Comparison of ENCODE assay signal across 8 mouse cellular contexts in the genomic region with DNA sequence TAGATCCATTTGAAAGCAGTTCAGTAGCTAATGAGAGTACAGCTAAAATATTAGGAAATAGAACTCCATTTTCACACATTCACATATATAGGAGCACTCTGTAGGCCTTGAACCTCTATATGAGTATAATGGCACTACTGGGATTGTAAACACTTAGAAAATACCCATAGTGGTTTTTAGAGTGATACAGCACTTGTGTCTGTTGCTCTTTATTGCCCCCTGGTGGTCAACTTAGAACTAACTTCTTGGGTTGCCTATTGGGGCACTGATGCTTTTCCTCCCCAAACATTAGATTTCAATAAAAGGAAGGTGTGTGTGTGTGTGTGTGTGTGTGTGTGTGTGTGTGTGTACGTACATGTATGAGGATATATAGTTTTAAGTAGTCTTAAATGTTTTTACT.
DNase-seq lines count a peak whose midpoint lies in the region; ATAC-seq and TF ChIP-seq lines count a peak whose summit lies in the region.

No protein-coding gene starts in this region.

- TF ChIP-seq POLR2A in CH12.LX (IDR thresholded peaks at IDR 0.05; ENCODE audit: low read depth, low read length): no peak

- H3K4me2 ChIP-seq in forebrain, embryonic 12.5 days: no peak overlapping the region
- no peak overlapping the region for H3K4me2 ChIP-seq in CH12.LX (ENCODE audit: insufficient read depth, low read depth, poor library complexity, severe bottlenecking)
- no peak overlapping the region for H3K4me2 ChIP-seq in forebrain, embryonic 14.5 days (ENCODE audit: low read length)
- H3K4me2 ChIP-seq in kidney, embryonic 14.5 days (replicated peaks; ENCODE audit: low read depth, low read length): no peak overlapping the region
- no peak overlapping the region for H3K4me2 ChIP-seq in liver, postnatal 0 days (ENCODE audit: low read depth, low read length)

- no peaks in the 10 kb centered on the region for H3K36me3 ChIP-seq in forebrain, embryonic 10.5 days (replicated peaks)
- no peaks in the 10 kb centered on the region for H3K36me3 ChIP-seq in forebrain, embryonic 12.5 days (replicated peaks)
- H3K36me3 ChIP-seq in CH12.LX (replicated peaks in 1 of 2; ENCODE audit: control insufficient read depth in 1 of 2, insufficient read depth in 1 of 2, low read length in 1 of 2): no peaks in the 10 kb centered on the region
- no peaks in the 10 kb centered on the region for H3K36me3 ChIP-seq in forebrain, embryonic 14.5 days (ENCODE audit: control insufficient read depth, insufficient read depth, low read length)
- no peaks in the 10 kb centered on the region for H3K36me3 ChIP-seq in kidney, embryonic 14.5 days (ENCODE audit: control insufficient read depth, insufficient read depth, low read length)
- no peaks in the 10 kb centered on the region for H3K36me3 ChIP-seq in liver, postnatal 0 days (replicated peaks; ENCODE audit: insufficient read depth, low read length)

- no peaks in the 10 kb centered on the region for H3K9me3 ChIP-seq in forebrain, embryonic 10.5 days
- no peaks in the 10 kb centered on the region for H3K9me3 ChIP-seq in forebrain, embryonic 12.5 days
- no peaks in the 10 kb centered on the region for H3K9me3 ChIP-seq in CH12.LX (replicated peaks; ENCODE audit: low read length)
- no peaks in the 10 kb centered on the region for H3K9me3 ChIP-seq in forebrain, embryonic 14.5 days (replicated peaks; ENCODE audit: control insufficient read depth, low read length)
- no peaks in the 10 kb centered on the region for H3K9me3 ChIP-seq in kidney, embryonic 14.5 days (ENCODE audit: control insufficient read depth, low read length)
- no peaks in the 10 kb centered on the region for H3K9me3 ChIP-seq in liver, postnatal 0 days (ENCODE audit: low read length)

- H3K27ac ChIP-seq in forebrain, embryonic 10.5 days: no peak overlapping the region
- no peak overlapping the region for H3K27ac ChIP-seq in forebrain, embryonic 12.5 days
- H3K27ac ChIP-seq in CH12.LX (ENCODE audit: insufficient read depth, low read depth): no peak overlapping the region
- no peak overlapping the region for H3K27ac ChIP-seq in forebrain, embryonic 14.5 days (ENCODE audit: low read depth, low read length)
- no peak overlapping the region for H3K27ac ChIP-seq in kidney, embryonic 14.5 days (ENCODE audit: low read depth, low read length)
- no peak overlapping the region for H3K27ac ChIP-seq in liver, postnatal 0 days (ENCODE audit: low read depth)

- no peaks in the 10 kb centered on the region for H3K4me1 ChIP-seq in forebrain, embryonic 10.5 days
- no peaks in the 10 kb centered on the region for H3K4me1 ChIP-seq in forebrain, embryonic 12.5 days
- peaks cover 0 to 15% of the 10 kb centered on the region in 2 experiments; a peak in 2 of 4 replicates for H3K4me1 ChIP-seq in CH12.LX (ENCODE audit: control insufficient read depth in 1 of 2, insufficient read depth in 2 of 2)
- H3K4me1 ChIP-seq in forebrain, embryonic 14.5 days (ENCODE audit: control insufficient read depth, insufficient read depth, low read length): no peaks in the 10 kb centered on the region
- no peaks in the 10 kb centered on the region for H3K4me1 ChIP-seq in kidney, embryonic 14.5 days (ENCODE audit: control insufficient read depth, insufficient read depth, low read length)
- no peaks in the 10 kb centered on the region for H3K4me1 ChIP-seq in liver, postnatal 0 days (ENCODE audit: insufficient read depth)

- peak; percentile 49 to 80 for TF ChIP-seq CTCF in CH12.LX (conservative IDR thresholded peaks at IDR 0.05 in 1 of 2, IDR thresholded peaks at IDR 0.05 in 1 of 2; ENCODE audit: low read depth in 2 of 2, low read length in 2 of 2)
- TF ChIP-seq CTCF in liver, postnatal 0 days (IDR thresholded peaks at IDR 0.05; ENCODE audit: low read depth): peak; percentile 85

- TF ChIP-seq RAD21 in CH12.LX (IDR thresholded peaks at IDR 0.05; ENCODE audit: low read depth, low read length): peak; percentile 82

- no peak; the same call in 1 of the 2 replicates for ATAC-seq in forebrain, embryonic 12.5 days (ENCODE audit: low FRiP score)
- peak; percentile 68 for ATAC-seq in forebrain, embryonic 14.5 days
- ATAC-seq in kidney, embryonic 14.5 days (ENCODE audit: low FRiP score, low TSS enrichment): 0 out of 2 replicates have a peak, but pooled peaks have one; percentile 39
- no peak for ATAC-seq in liver, postnatal 0 days

- no peak overlapping the region for H3K4me3 ChIP-seq in forebrain, embryonic 10.5 days
- no peak overlapping the region for H3K4me3 ChIP-seq in forebrain, embryonic 12.5 days (replicated peaks)
- no peak overlapping the region for H3K4me3 ChIP-seq in CH12.LX (replicated peaks in 1 of 3; ENCODE audit: low read depth in 2 of 3, low read length in 2 of 3, poor library complexity in 1 of 3)
- H3K4me3 ChIP-seq in forebrain, embryonic 14.5 days (ENCODE audit: low read depth, low read length): no peak overlapping the region
- no peak overlapping the region for H3K4me3 ChIP-seq in kidney, embryonic 14.5 days (ENCODE audit: low read length)
- no peak overlapping the region for H3K4me3 ChIP-seq in liver, postnatal 0 days (ENCODE audit: low read depth, low read length)

- 40% methylated on average over 1 of the region's 1 CpGs for WGBS in forebrain, embryonic 10.5 days
- 33% methylated on average over 1 of the region's 1 CpGs for WGBS in forebrain, embryonic 12.5 days
- 23% methylated on average over 1 of the region's 1 CpGs for WGBS in forebrain, embryonic 14.5 days
- WGBS in kidney, embryonic 14.5 days: 35% methylated on average over 1 of the region's 1 CpGs
- WGBS in liver, postnatal 0 days (ENCODE audit: insufficient replicate concordance): 17% methylated on average over 1 of the region's 1 CpGs

- H3K9ac ChIP-seq in forebrain, embryonic 12.5 days: no peak overlapping the region
- no peak overlapping the region for H3K9ac ChIP-seq in CH12.LX (ENCODE audit: insufficient read depth, low read depth)
- no peak overlapping the region for H3K9ac ChIP-seq in forebrain, embryonic 14.5 days (ENCODE audit: low read length)
- H3K9ac ChIP-seq in kidney, embryonic 14.5 days (ENCODE audit: low read depth, low read length): no peak overlapping the region
- no peak overlapping the region for H3K9ac ChIP-seq in liver, postnatal 0 days (replicated peaks)

- in situ Hi-C loops in CH12.LX (cut with MboI; ENCODE audit: low pct_ligation_motif_present, low pct_unique_long_range_greater_than_20kb, low sequenced_read_pairs): loop anchor here (5.0 kb wide), 1 partner anchor 285 kb away; no protein-coding TSS in a partner anchor

- DNase-seq in forebrain, embryonic 10.5 days (ENCODE audit: extremely low spot score, low spot score): peak; percentile 39
- DNase-seq in CH12.LX (ENCODE audit: extremely low read depth): peak; percentile 75
- peak; percentile 44 for DNase-seq in c-Kit-negative CD71-positive TER-119-positive erythroid progenitor cells, embryonic 14.5 days (ENCODE audit: low read depth, low spot score)
- DNase-seq in forebrain, embryonic 14.5 days (ENCODE audit: low spot score): peak; percentile 77
- DNase-seq in liver, postnatal 0 days: peak; percentile 45
- DNase-seq in right cerebral cortex, postnatal 4 days: peak; percentile 36

- no peaks in the 10 kb centered on the region for H3K79me2 ChIP-seq in CH12.LX (replicated peaks; ENCODE audit: control insufficient read depth, extremely low read depth, insufficient read depth, poor library complexity, severe bottlenecking)

- dilution Hi-C loops in CH12.LX (cut with MboI; ENCODE audit: extremely low pct_ligation_motif_present, extremely low pct_unique_long_range_greater_than_20kb, low sequenced_read_pairs): no loop called here

- no peak for TF ChIP-seq EP300 in CH12.LX (IDR thresholded peaks at IDR 0.05; ENCODE audit: low read length)
- TF ChIP-seq EP300 in liver, postnatal 0 days (IDR thresholded peaks at IDR 0.05; ENCODE audit: low read depth): no peak

- no peaks in the 10 kb centered on the region for H3K27me3 ChIP-seq in forebrain, embryonic 10.5 days (ENCODE audit: poor library complexity, severe bottlenecking)
- no peaks in the 10 kb centered on the region for H3K27me3 ChIP-seq in forebrain, embryonic 12.5 days
- no peaks in the 10 kb centered on the region for H3K27me3 ChIP-seq in CH12.LX (replicated peaks)
- no peaks in the 10 kb centered on the region for H3K27me3 ChIP-seq in forebrain, embryonic 14.5 days (replicated peaks; ENCODE audit: control insufficient read depth, insufficient read depth, low read length)
- no peaks in the 10 kb centered on the region for H3K27me3 ChIP-seq in kidney, embryonic 14.5 days (ENCODE audit: control insufficient read depth, insufficient read depth, low read length)
- no peaks in the 10 kb centered on the region for H3K27me3 ChIP-seq in liver, postnatal 0 days (ENCODE audit: insufficient read depth, low read length)

TF ChIP-seq in CH12.LX, 34 proteins besides CTCF, POLR2A, EP300 and RAD21:
- TF ChIP-seq TBP (conservative IDR thresholded peaks at IDR 0.05; ENCODE audit: low read depth, low read length) (no peak), UBTF (IDR thresholded peaks at IDR 0.05; ENCODE audit: low read depth, low read length) (no peak), KAT2A (IDR thresholded peaks at IDR 0.05; ENCODE audit: insufficient replicate concordance, low read length) (no peak), HCFC1 (IDR thresholded peaks at IDR 0.05; ENCODE audit: low read depth, low read length) (no peak), CHD1 (IDR thresholded peaks at IDR 0.05; ENCODE audit: low read depth, low read length) (no peak), GABPA (IDR thresholded peaks at IDR 0.05; ENCODE audit: insufficient replicate concordance, low read depth, low read length) (no peak), IRF4 (IDR thresholded peaks at IDR 0.05; ENCODE audit: low read depth, low read length) (no peak), SMC3 (IDR thresholded peaks at IDR 0.05; ENCODE audit: low read depth, low read length) (peak; percentile 91), ZC3H11A (IDR thresholded peaks at IDR 0.05; ENCODE audit: low read depth, low read length) (peak; percentile 40), BHLHE40 (IDR thresholded peaks at IDR 0.05; ENCODE audit: low read depth, low read length) (no peak), MAX (IDR thresholded peaks at IDR 0.05; ENCODE audit: low read length) (no peak), POLR2AphosphoS2 (IDR thresholded peaks at IDR 0.05; ENCODE audit: low read depth, low read length) (no peak)

Comparison
In these comparisons a context has a peak if more than half of its experiments do, and no peak if none do; other contexts are left out.
1. ATAC-seq: peak in forebrain, embryonic 14.5 days (single experiment) and kidney, embryonic 14.5 days (single experiment); none in forebrain, embryonic 12.5 days (single experiment) and liver, postnatal 0 days (single experiment).
2. Peak in every context shown above with its lines, with median percentiles within 50 percentile points of each other: DNase-seq.